Mouse (Mus musculus) neural tube, embryonic 11.5 days (tissue): ENCODE measurements at regions not wholly inside any gene's neighbourhood (a gene's known extent, or its start where the extent isn't known, plus 50 kb on each side); places are given as distances from the start of the nearest gene placed in this dataset.

Source experiments
- ATAC-seq: fragments of 200-750 bp; cut with Nextera tagmentation; 2 replicates; pipeline ENCODE4 v1.8.0; 2017; ENCODE audit warnings: moderate number of reproducible peaks, mild to moderate bottlenecking, moderate TSS enrichment, moderate library complexity; ENCODE audit not compliant: insufficient read depth, low FRiP score, low TSS enrichment
- DNase-seq: peaks from one replicate; pipeline ENCODE4 v3.0.0-alpha.2; 2015; ENCODE audit warnings: low spot score
- H3K27ac ChIP-seq: fragments of 300-500 bp; sonication (generic); 2 replicates; pipeline ENCODE4 v1.5.1; 2014; ENCODE audit warnings: low read depth, mild to moderate bottlenecking, low read length
- H3K27me3 ChIP-seq: fragments of 300-500 bp; sonication (generic); 2 replicates; pipeline ENCODE4 v1.6.1; 2014; ENCODE audit warnings: mild to moderate bottlenecking, low read length, mixed read lengths; ENCODE audit not compliant: control insufficient read depth, insufficient read depth
- H3K36me3 ChIP-seq: fragments of 300-500 bp; sonication (generic); 2 replicates; pipeline ENCODE4 v1.6.1; 2014; ENCODE audit warnings: mild to moderate bottlenecking, low read length, moderate library complexity, mixed read lengths; ENCODE audit not compliant: control insufficient read depth, insufficient read depth
- H3K4me1 ChIP-seq: fragments of 300-500 bp; sonication (generic); 2 replicates; pipeline ENCODE4 v1.6.1; 2014; ENCODE audit warnings: low read length, mixed read lengths; ENCODE audit not compliant: control insufficient read depth, insufficient read depth
- H3K4me2 ChIP-seq: fragments of 300-500 bp; sonication (generic); 2 replicates; pipeline ENCODE4 v1.6.1; 2014; ENCODE audit warnings: low read depth, mild to moderate bottlenecking, moderate library complexity
- H3K4me3 ChIP-seq: fragments of 300-500 bp; sonication (generic); 2 replicates; pipeline ENCODE4 v1.5.1; 2014; ENCODE audit warnings: low read depth, low read length
- H3K9ac ChIP-seq: fragments of 300-500 bp; sonication (generic); 2 replicates; pipeline ENCODE4 v1.6.1; 2014; ENCODE audit warnings: mild to moderate bottlenecking, low read length
- H3K9me3 ChIP-seq: fragments of 300-500 bp; sonication (generic); 2 replicates; pipeline ENCODE4 v1.6.1; 2016; ENCODE audit warnings: low read length; ENCODE audit not compliant: control insufficient read depth
- WGBS: fragments of 180-500 bp; shearing (Covaris S2); extraction: QIAGEN DNeasy Blood & Tissue Kit; methylation state at CpG from one replicate; pipeline ENCODE4 v1.1.7; 2014; 5-methylcytosine and 5-hydroxymethylcytosine counted together

DNA sequence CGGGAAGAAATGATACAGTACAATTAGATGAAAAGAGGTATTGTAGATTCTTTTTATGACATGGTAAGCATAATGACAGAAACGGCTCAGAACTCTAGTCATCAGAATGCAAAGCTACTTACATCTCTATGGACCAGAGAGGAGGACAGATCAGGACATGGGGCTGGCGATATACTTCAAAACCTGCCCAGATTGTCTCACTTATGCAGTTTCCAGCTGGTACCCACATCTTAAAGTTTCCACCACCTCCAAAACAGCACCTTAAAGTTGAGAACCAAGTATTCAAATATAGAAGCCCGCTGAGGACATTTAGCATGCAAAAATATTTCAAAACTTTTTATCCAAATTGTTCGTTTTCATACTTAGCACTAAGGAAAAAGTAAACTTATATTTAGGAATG, 341.0 kb downstream of the 1700009N14Rik start:
- H3K4me3 ChIP-seq = no peak overlapping the region
- no peak overlapping the region for H3K4me2 ChIP-seq
- WGBS = 85% methylated on average over 5 of the region's 5 CpGs
- no peaks in the 10 kb centered on the region for H3K4me1 ChIP-seq
- ATAC-seq = no peak
- no peak overlapping the region for H3K9ac ChIP-seq
- DNase-seq = no peak
- H3K27ac ChIP-seq = no peak overlapping the region
- no peaks in the 10 kb centered on the region for H3K27me3 ChIP-seq
- no peaks in the 10 kb centered on the region for H3K9me3 ChIP-seq
- H3K36me3 ChIP-seq = no peaks in the 10 kb centered on the region

DNA sequence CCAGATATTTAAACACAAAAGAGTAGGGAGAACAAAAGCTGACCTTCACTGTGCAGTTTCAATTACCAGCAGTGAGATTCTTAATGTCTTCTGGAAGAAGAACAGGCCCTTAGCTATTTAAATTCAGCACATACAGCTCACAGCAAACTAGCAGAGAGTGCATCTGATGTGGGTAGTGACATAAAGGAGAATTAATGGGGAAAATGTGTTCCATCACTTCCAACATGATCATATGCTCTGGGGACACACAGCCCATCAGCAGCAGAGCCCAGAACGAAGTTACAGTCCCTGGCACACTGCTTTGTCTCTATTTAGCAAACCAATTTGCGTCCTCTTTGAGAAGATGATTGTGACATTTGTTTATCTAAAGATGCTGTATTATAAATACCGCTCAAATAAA, 332.9 kb upstream of the Aco1 start:
- WGBS = 87% methylated on average over 3 of the region's 3 CpGs
- ATAC-seq = no peak
- no peak overlapping the region for H3K4me2 ChIP-seq

DNA sequence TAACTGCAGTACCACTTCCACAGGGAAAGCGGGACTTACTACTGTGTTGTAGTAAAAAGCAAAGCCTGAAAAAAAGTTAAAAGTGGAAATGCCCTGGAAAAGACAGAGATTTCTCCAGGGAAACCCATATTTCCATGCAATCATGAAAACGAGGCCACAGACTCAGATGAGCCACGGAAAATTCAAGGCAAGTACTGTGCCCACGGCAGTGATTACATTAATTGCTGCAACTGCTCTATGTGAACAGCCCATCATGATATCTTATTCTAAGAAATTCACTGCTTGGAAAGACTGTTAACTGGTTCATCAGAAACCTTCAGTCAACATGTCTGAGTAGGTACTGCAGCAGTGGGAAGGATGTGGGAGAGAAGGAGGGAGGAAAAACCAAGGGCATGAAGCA, 330.1 kb upstream of the Aco1 start:
- no peak overlapping the region for H3K4me2 ChIP-seq
- H3K9me3 ChIP-seq = no peaks in the 10 kb centered on the region
- no peaks in the 10 kb centered on the region for H3K36me3 ChIP-seq
- no peaks in the 10 kb centered on the region for H3K27me3 ChIP-seq
- ATAC-seq (no peak), DNase-seq (no peak)
- no peak overlapping the region for H3K27ac ChIP-seq
- WGBS = 86% methylated on average over 4 of the region's 4 CpGs
- no peak overlapping the region for H3K9ac ChIP-seq
- no peak overlapping the region for H3K4me3 ChIP-seq
- no peaks in the 10 kb centered on the region for H3K4me1 ChIP-seq

More for the DNA sequence above, 332.9 kb upstream of the Aco1 start:
- H3K36me3 ChIP-seq = no peaks in the 10 kb centered on the region
- H3K9me3 ChIP-seq = no peaks in the 10 kb centered on the region
- no peak overlapping the region for H3K4me3 ChIP-seq
- H3K9ac ChIP-seq = no peak overlapping the region
- no peak overlapping the region for H3K27ac ChIP-seq
- H3K4me1 ChIP-seq = no peaks in the 10 kb centered on the region
- no peaks in the 10 kb centered on the region for H3K27me3 ChIP-seq
- DNase-seq = no peak

DNA sequence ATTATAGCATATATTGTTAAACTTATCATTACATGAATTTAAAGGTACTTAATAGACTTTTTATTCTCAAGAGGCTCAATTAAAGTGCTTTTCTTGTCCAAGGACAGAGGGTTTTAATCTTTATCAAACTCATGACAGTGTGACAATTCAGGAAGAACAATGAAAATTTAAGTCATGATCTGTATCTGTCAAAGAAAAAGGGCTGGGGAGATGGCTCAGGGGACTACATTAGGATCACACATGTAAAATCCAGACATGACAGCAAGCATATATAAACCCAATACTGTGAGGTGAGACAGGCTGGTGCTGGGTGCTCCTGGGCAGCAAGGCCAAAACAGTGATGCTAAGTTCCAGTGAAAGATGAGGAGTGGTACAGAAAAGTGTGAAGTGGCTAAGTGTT, 327.3 kb upstream of the Aco1 start:
- Histone ChIP-seq H3K4me2 (no peak overlapping the region), H3K27me3 (no peaks in the 10 kb centered on the region), H3K9me3 (no peaks in the 10 kb centered on the region), H3K27ac (no peak overlapping the region), H3K4me3 (no peak overlapping the region), H3K4me1 (no peaks in the 10 kb centered on the region), H3K36me3 (no peaks in the 10 kb centered on the region), H3K9ac (no peak overlapping the region)
- DNase-seq (no peak), ATAC-seq (no peak)

DNA sequence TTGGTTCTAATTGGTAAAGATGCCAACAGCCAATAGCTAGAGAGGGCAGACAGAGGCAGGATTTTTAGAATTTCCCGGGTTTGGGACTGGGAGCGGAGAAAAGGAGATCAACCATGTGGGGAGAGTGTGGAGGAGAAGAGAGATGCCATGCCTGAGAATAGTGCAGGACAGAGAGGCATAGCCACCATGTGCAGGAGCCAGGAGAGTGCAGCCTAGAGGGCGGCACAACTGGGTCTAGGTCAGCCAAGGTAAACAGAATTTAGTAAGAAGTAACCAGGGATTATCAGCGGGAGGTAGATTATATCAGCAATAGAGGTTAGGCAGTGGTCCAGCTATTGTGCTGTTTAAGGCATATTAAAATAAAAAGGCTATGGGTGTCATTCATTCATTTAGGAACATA, 325.2 kb upstream of the Aco1 start:
- H3K27ac ChIP-seq = no peak overlapping the region
- H3K36me3 ChIP-seq = no peaks in the 10 kb centered on the region
- no peaks in the 10 kb centered on the region for H3K9me3 ChIP-seq
- H3K4me1 ChIP-seq = no peaks in the 10 kb centered on the region
- no peak overlapping the region for H3K4me3 ChIP-seq
- DNase-seq (no peak), ATAC-seq (no peak)
- no peaks in the 10 kb centered on the region for H3K27me3 ChIP-seq
- WGBS = 94% methylated on average over 4 of the region's 4 CpGs
- H3K9ac ChIP-seq = no peak overlapping the region
- H3K4me2 ChIP-seq = no peak overlapping the region

DNA sequence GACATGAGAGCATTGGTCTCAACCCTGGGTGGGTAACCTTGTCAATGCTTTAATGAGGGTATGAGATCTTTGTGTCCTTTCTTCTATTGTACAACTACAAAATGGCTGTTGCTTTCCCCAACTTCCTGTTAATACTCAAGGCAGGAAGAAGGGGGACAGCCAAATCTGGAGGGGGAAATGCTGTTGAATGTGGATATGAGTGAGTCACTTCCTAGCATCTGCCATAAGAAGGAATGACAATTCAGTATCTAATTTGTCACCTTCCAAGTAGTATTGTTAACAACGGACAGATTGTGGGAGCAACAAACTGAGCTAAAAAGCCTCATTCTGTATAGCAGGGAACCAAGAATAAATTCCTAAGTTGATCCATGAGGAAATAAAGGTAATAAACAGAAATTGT, 309.2 kb upstream of the Aco1 start:
- WGBS = 79% methylated on average over 1 of the region's 1 CpGs

More for the DNA sequence above, 309.2 kb upstream of the Aco1 start:
- H3K9me3 ChIP-seq = no peaks in the 10 kb centered on the region
- no peak overlapping the region for H3K4me2 ChIP-seq
- ATAC-seq (no peak), DNase-seq (no peak)
- H3K4me3 ChIP-seq = no peak overlapping the region
- no peaks in the 10 kb centered on the region for H3K27me3 ChIP-seq
- H3K9ac ChIP-seq = no peak overlapping the region
- H3K4me1 ChIP-seq = no peaks in the 10 kb centered on the region
- no peaks in the 10 kb centered on the region for H3K36me3 ChIP-seq
- H3K27ac ChIP-seq = no peak overlapping the region
